Mouse (Mus musculus) liver, adult (tissue): ENCODE data around the gene Ccdc36.

Experiments
- GATA4 ChIP-seq: IDR thresholded peaks from 2 replicates; pipeline ENCODE4 v1.6.1; 2014; ENCODE audit warnings: mild to moderate bottlenecking, low read length; ENCODE audit not compliant: insufficient replicate concordance

The Ccdc36 gene

DNA sequence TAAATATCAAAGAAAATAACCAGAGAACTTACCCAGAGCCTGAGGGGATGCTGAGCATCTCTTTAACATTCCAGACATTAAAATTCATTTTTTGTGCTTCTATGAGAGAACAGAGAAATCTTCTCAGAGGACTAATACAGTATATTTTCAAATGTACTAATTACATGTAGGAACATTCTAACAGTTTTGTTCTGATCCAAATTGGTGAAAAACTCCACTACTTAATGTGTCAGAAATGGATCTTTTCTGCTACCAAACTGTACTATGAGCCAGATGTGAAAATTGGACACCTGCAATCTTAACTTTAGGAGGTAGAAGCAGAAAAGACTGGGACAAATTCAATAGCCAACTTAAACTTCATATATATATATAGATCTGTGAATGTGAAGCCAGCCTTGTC lies at the start of gene Ccdc36:
Gene Ccdc36 (minus strand): TSS at position 101 of the 400 bp plus-strand sequence.
- no peak for TF ChIP-seq GATA4

- no peak for TF ChIP-seq GATA4
Measured at GRCm38 (mm10) chr9:108474528-108474927, 46.2 kb upstream of the Ccdc36 start.

- no peak for TF ChIP-seq GATA4
Measured at GRCm38 (mm10) chr9:108469845-108470244, 41.6 kb upstream of the Ccdc36 start.

- no peak for TF ChIP-seq GATA4
Measured at GRCm38 (mm10) chr9:108469430-108469829, 41.1 kb upstream of the Ccdc36 start.

DNA sequence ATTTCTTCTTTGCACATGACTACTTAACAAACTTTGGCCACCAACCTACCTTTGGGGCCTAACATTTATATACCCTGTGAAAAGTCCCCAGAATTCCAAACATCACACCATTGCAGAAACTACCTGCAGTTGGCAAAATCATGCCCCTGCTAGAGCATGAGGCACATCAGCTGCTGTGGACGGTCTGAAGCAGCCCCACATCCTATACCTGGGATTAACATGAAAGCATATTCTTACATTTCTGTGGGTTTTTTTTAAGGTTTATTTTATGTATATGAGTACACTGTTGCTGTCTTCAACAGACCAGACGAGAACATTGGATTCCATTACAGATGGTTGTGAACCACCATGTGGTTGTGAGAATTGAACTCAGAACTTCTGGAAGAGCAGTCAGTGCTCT lies 37.9 kb upstream of the Ccdc36 start:
- TF ChIP-seq GATA4 = no peak

DNA sequence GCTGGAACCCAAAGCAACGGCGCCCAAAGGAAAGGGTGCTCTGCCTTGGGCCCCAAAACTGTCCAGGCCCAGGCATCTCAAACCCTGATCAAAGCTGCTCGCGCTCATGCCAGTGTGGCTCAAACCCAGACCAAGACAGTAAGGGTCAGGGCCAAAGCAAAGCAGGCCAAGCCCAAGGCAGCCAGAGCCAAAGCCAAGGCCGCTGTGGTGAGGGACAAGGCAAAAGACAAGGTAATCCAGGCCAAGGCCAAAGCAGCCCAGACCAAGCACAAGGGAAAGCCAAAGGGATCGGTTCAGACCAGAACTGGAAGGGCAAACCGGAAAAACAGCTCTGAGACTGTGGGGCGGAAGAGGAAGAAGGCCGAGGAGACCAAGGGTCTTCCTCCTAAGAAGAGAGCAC lies 35.4 kb upstream of the Ccdc36 start:
- TF ChIP-seq GATA4 = no peak

- no peak for TF ChIP-seq GATA4
Measured at GRCm38 (mm10) chr9:108462192-108462591, 33.9 kb upstream of the Ccdc36 start.

GRCm38 (mm10) chr9:108461675-108462074 lies 33.4 kb upstream of the Ccdc36 start:
- TF ChIP-seq GATA4 = no peak

DNA sequence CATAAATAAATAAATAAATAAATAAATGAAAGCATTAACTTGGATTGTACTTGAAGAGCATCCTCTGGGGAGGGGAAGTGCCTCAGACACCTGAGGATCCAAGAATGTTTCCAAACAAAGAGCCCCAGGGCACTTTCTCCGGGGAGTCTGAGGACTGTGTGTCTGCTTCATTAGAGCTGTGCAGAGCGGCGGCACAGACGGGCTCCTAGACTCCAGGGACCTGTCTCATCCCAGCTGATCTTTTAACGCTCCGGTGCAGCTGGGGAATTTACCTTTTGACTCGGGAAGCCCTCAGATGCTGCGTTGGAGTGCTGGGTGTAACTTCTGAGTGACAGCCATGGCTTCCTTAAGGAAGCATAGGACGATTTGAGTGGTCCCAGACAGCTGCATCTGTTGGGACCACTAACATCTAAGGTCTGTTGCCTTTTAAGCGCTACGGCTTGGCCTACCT lies 32.9 kb upstream of the Ccdc36 start, which contains the start of gene Klhdc8b:
Gene Klhdc8b (minus strand): TSS at position 401 of the 451 bp plus-strand sequence.
- TF ChIP-seq GATA4 = no peak

GRCm38 (mm10) chr9:108460319-108461178 lies 32.3 kb upstream of the Ccdc36 start, which contains the start of gene Ccdc71:
TSS of gene Ccdc71 (plus strand) at chr9:108460527.
- 0 out of 2 replicates have a peak, but pooled peaks have one; percentile 1 for TF ChIP-seq GATA4

DNA sequence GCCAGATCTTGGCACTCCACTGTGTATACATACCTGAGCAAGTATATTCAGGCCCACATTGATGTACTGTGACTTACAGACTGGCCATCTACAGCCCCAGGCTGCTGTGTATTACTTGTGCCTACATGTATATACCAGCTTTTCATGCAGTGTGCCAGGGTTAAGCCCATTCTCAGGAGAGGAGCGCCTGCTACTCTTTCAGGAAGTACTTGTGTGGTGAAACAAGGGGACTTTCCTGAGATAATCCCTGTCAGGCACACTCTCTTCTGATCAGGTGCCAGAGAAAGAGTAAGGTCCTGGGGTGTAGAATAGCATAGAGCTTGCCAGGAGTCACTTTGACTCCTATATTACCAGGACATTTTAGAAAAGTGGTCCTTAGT lies 31.6 kb upstream of the Ccdc36 start:
- TF ChIP-seq GATA4 = no peak

DNA sequence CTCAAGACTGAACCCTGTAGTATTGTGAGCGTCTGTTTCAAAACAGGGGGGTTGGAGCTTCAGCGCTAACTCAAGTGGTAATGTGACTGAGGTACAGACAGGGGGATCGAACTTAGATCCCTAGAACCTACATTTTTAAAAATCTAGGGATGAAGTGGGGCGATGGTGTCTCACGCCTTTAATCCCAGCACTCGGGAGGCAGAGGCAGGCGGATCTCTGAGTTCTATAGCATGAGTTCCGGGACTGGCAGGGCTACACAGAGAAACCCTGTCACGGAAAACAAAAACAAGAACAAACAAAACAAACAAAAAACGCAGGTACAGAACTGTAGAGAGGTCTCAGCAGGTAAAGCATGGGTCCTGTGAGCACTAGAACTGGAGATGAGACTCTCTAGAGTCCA lies 28.7 kb upstream of the Ccdc36 start:
- no peak for TF ChIP-seq GATA4

DNA sequence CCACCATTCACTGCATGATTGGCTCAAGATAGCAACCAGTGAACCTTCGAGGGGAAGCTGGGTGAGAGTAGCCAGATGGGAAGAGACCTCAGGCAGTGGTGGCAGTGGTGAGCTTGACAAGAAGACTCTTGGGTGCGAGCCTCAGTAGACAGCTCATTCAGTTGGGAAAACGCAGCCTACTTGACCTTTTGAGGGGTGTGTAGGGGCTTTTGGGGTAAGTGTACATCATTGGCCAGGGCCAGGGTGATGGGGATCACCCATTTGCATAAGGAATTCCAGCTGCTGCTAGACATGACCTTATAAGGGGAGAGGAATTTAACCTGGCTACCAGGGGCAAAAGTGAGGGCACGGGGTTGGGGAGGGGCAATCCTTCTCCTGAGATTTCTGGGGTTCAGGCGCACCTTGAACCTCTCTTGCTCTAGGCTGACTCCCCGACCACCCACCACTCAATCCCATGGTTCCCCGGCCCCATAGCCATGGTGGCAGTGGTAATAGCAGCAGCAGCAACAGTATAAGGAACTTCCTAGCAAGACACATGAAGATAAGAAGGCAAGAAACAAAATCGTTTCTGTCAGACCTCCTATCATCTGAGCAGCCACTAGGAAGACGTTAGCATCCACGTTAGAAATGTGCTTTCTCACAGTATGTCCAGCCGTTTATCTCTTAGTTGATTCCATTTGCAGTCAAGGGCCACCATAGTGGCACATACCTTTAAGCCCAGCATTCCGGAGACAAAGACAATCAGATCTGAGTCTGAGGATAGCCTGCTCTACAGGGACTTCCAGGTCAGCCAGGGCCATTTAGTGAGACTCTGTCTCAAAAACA lies 27.7 kb upstream of the Ccdc36 start:
- no peak for TF ChIP-seq GATA4

DNA sequence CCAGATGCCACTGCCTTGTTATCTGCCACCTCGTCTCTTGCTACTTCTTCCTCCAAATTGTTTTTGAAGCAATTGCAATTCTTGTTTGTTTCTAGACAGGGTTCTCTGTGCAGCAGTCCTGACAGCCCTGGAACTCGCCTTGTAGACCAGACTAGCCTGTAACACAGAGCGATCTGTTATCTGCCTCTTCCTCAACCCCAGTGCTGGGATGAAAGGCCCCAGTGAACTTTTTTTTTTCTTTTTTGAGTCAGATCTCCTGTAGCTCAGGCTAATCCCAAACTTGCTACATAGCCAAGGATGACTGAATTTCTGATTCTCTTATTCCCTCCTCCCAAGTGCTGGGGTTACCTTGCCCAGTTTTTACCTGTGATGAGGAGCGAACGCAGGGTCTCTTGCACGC lies 26.1 kb upstream of the Ccdc36 start:
- no peak for TF ChIP-seq GATA4

DNA sequence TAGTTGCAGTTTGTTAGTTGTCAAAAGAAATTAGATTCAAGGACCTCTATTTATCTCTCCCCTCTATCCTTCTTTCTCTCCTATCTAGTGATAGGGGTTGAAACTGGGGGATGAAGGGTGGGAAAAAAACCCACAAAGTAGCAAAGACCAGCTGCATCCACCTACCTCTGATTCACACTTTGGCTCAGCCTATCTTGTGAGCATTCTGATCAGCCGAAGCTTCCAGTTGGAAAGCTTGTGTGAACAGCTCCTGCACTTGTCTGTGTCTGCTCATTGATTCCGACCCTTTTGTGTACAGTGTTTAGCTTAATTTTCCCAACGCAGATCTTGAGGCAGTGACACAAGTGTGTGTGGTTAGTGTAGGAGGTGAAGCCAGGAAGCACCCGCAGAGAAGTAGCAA lies 25.2 kb upstream of the Ccdc36 start:
- TF ChIP-seq GATA4 = no peak

DNA sequence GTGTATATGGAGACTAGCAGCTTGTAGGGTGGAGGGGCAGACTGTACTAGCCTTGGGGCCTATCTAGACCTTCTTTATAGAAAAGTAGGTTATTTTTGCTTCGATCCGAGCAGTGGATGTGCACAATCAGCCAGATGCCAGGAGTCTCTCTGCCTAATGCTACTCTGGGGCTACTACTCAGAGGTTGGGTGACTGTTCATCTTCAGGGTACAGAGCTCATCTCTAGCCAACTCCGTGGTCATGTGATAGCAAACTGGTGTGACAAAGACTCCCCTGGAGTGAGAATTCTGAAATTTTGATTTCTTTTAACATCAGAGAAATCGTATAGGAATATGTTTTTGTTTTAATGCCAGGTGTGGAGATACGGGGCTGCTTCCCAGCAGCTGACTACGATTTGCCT lies 24.6 kb upstream of the Ccdc36 start:
- no peak for TF ChIP-seq GATA4
